Mouse (Mus musculus) lung, postnatal 0 days (tissue): ENCODE results near the gene 8030474K03Rik. TPM values are rescaled to one million over a fixed set of nuclear protein-coding genes. Genes with fewer than 3 reads are reported as not detected.

Experiments
- ATAC-seq: fragments of 200-750 bp; cut with Nextera tagmentation; 2 replicates; pipeline ENCODE4 v1.8.0; 2017; ENCODE audit warnings: moderate library complexity
- DNase-seq: peaks from one replicate; pipeline ENCODE4 v3.0.0-alpha.2; 2016; ENCODE audit warnings: low spot score
- H3K27ac ChIP-seq: fragments of 300-500 bp; sonication (generic); 2 replicates; pipeline ENCODE4 v1.5.1; 2014; ENCODE audit warnings: antibody characterized with exemption, mild to moderate bottlenecking, low read length, mixed read lengths
- H3K27me3 ChIP-seq: fragments of 300-500 bp; sonication (generic); replicated peaks from 2 replicates; pipeline ENCODE4 v1.6.1; 2014; ENCODE audit warnings: low read length, mixed read lengths; ENCODE audit not compliant: insufficient read depth
- H3K36me3 ChIP-seq: fragments of 300-500 bp; sonication (generic); 2 replicates; pipeline ENCODE4 v1.6.1; 2014; ENCODE audit warnings: low read length, mixed read lengths; ENCODE audit not compliant: insufficient read depth
- H3K4me1 ChIP-seq: fragments of 300-500 bp; sonication (generic); 2 replicates; pipeline ENCODE4 v1.6.1; 2014; ENCODE audit warnings: antibody characterized with exemption, low read depth, low read length, mixed read lengths; ENCODE audit not compliant: insufficient read depth
- H3K4me2 ChIP-seq: fragments of 300-500 bp; sonication (generic); replicated peaks from 2 replicates; pipeline ENCODE4 v1.6.1; 2014; ENCODE audit warnings: low read depth, mild to moderate bottlenecking, low read length, moderate library complexity, mixed read lengths
- H3K4me3 ChIP-seq: fragments of 300-500 bp; sonication (generic); 2 replicates; pipeline ENCODE4 v1.5.1; 2014; ENCODE audit warnings: low read depth, low read length
- H3K9ac ChIP-seq: fragments of 300-500 bp; sonication (generic); replicated peaks from 2 replicates; pipeline ENCODE4 v1.6.1; 2014; ENCODE audit warnings: low read depth, mild to moderate bottlenecking
- H3K9me3 ChIP-seq: fragments of 300-500 bp; sonication (generic); 2 replicates; pipeline ENCODE4 v1.6.1; 2016; ENCODE audit warnings: low read length, mixed read lengths
- CTCF ChIP-seq: IDR thresholded peaks from 2 replicates; pipeline ENCODE4 v1.5.1; 2016; ENCODE audit warnings: antibody characterized with exemption, mild to moderate bottlenecking
- EP300 ChIP-seq: IDR thresholded peaks from 2 replicates; pipeline ENCODE4 v1.6.1; 2016; ENCODE audit warnings: antibody characterized with exemption, mild to moderate bottlenecking, control low read depth
- WGBS: fragments of 180-500 bp; shearing (Covaris S2); extraction: QIAGEN DNeasy Blood & Tissue Kit; methylation state at CpG from one replicate; pipeline ENCODE4 v1.1.7; 2014; 5-methylcytosine and 5-hydroxymethylcytosine counted together
- polyA plus RNA-seq: library from polyadenylated mRNA; unstranded; fragments of >200 nt; fragmentation: Nextera tagmentation; extraction: Ambion mirVana; gene quantifications from 2 replicates; pipeline ENCODE4 v1.2.1, GENCODE M21; 2015

Gene 8030474K03Rik
- 0.12 TPM in 1 of 2 replicates, not detected in the other for polyA plus RNA-seq

GRCm38 (mm10) chrX:101794342-101794741 is at the start of gene 8030474K03Rik, which contains the start of gene Gm4779:
Gene 8030474K03Rik (plus strand): TSS chrX:101794656.
Gene Gm4779 (minus strand): TSS chrX:101794423.
- H3K4me1 ChIP-seq: no peaks in the 10 kb centered on the region
- no peaks in the 10 kb centered on the region for H3K9me3 ChIP-seq
- H3K27ac ChIP-seq: no peak within 1 kb of the TSS
- 94% methylated on average over 26 of the region's 35 CpGs for WGBS
- no peaks in the 10 kb centered on the region for H3K27me3 ChIP-seq
- H3K9ac ChIP-seq: no peak within 1 kb of the TSS
- no peak within 1 kb of the TSS for H3K4me3 ChIP-seq
- no peaks in the 10 kb centered on the region for H3K36me3 ChIP-seq
- no peak for ATAC-seq
- no peak for DNase-seq
- H3K4me2 ChIP-seq: no peak within 1 kb of the TSS
- no peak for TF ChIP-seq EP300
- TF ChIP-seq CTCF: no peak

- H3K9me3 ChIP-seq: no peaks in the 10 kb centered on the region
- TF ChIP-seq EP300 (no peak), CTCF (no peak)
- H3K36me3 ChIP-seq: no peaks in the 10 kb centered on the region
- 55% methylated on average over 4 of the region's 4 CpGs for WGBS
- H3K27me3 ChIP-seq: no peaks in the 10 kb centered on the region
- no peak overlapping the region for H3K4me2 ChIP-seq
- ATAC-seq: no peak
- no peaks in the 10 kb centered on the region for H3K4me1 ChIP-seq
- DNase-seq: no peak
- no peak overlapping the region for H3K27ac ChIP-seq
- no peak overlapping the region for H3K9ac ChIP-seq
- H3K4me3 ChIP-seq: no peak overlapping the region
Observed at GRCm38 (mm10) chrX:101750144-101750543, 44.3 kb upstream of the 8030474K03Rik start.

- WGBS: 53% methylated on average over 5 of the region's 5 CpGs
- Histone ChIP-seq H3K4me1 (no peaks in the 10 kb centered on the region), H3K36me3 (no peaks in the 10 kb centered on the region), H3K9ac (no peak overlapping the region), H3K27ac (no peak overlapping the region), H3K4me3 (no peak overlapping the region), H3K4me2 (no peak overlapping the region), H3K9me3 (no peaks in the 10 kb centered on the region), H3K27me3 (no peaks in the 10 kb centered on the region)
- TF ChIP-seq CTCF: no peak
- no peak for TF ChIP-seq EP300
- DNase-seq (no peak), ATAC-seq (0 out of 2 replicates have a peak, but pooled peaks have one; percentile 25)
Observed at GRCm38 (mm10) chrX:101754478-101754877, 40.0 kb upstream of the 8030474K03Rik start.

GRCm38 (mm10) chrX:101764621-101765020 is 29.8 kb upstream of the 8030474K03Rik start:
- Histone ChIP-seq H3K27ac (no peak overlapping the region), H3K36me3 (no peaks in the 10 kb centered on the region), H3K4me3 (no peak overlapping the region), H3K9me3 (no peaks in the 10 kb centered on the region), H3K4me2 (no peak overlapping the region), H3K9ac (no peak overlapping the region), H3K4me1 (no peaks in the 10 kb centered on the region), H3K27me3 (no peaks in the 10 kb centered on the region)
- no peak for DNase-seq
- 55% methylated on average over 5 of the region's 5 CpGs for WGBS
- no peak for TF ChIP-seq EP300
- no peak for TF ChIP-seq CTCF
- ATAC-seq: no peak

- H3K4me1 ChIP-seq: no peaks in the 10 kb centered on the region
- no peak overlapping the region for H3K27ac ChIP-seq
- no peak for ATAC-seq
- no peak overlapping the region for H3K4me3 ChIP-seq
- no peaks in the 10 kb centered on the region for H3K9me3 ChIP-seq
- H3K9ac ChIP-seq: no peak overlapping the region
- TF ChIP-seq EP300: no peak
- TF ChIP-seq CTCF: no peak
- H3K4me2 ChIP-seq: no peak overlapping the region
- DNase-seq: peak; percentile 33
- H3K36me3 ChIP-seq: no peaks in the 10 kb centered on the region
- H3K27me3 ChIP-seq: no peaks in the 10 kb centered on the region
- WGBS: 62% methylated on average over 4 of the region's 4 CpGs
Observed at GRCm38 (mm10) chrX:101765111-101765510, 29.3 kb upstream of the 8030474K03Rik start.

GRCm38 (mm10) chrX:101767280-101767679 is 27.2 kb upstream of the 8030474K03Rik start:
- no peak overlapping the region for H3K4me2 ChIP-seq
- no peaks in the 10 kb centered on the region for H3K27me3 ChIP-seq
- DNase-seq: peak; percentile 54
- no peak overlapping the region for H3K4me3 ChIP-seq
- H3K4me1 ChIP-seq: no peaks in the 10 kb centered on the region
- no peak overlapping the region for H3K27ac ChIP-seq
- ATAC-seq: peak; percentile 66
- no peak overlapping the region for H3K9ac ChIP-seq
- H3K9me3 ChIP-seq: no peaks in the 10 kb centered on the region
- peak; percentile 49 for TF ChIP-seq EP300
- no peak for TF ChIP-seq CTCF
- WGBS: 35% methylated on average over 7 of the region's 7 CpGs
- H3K36me3 ChIP-seq: no peaks in the 10 kb centered on the region

GRCm38 (mm10) chrX:101769478-101769877 is 25.0 kb upstream of the 8030474K03Rik start:
- no peak for TF ChIP-seq CTCF
- peak; percentile 49 for TF ChIP-seq EP300
- Histone ChIP-seq H3K27me3 (no peaks in the 10 kb centered on the region), H3K27ac (no peak overlapping the region), H3K9ac (no peak overlapping the region), H3K4me2 (no peak overlapping the region), H3K4me1 (no peaks in the 10 kb centered on the region), H3K36me3 (no peaks in the 10 kb centered on the region), H3K4me3 (no peak overlapping the region), H3K9me3 (no peaks in the 10 kb centered on the region)
- 28% methylated on average over 2 of the region's 2 CpGs for WGBS
- DNase-seq: peak; percentile 48
- peak; percentile 56 for ATAC-seq
